Mouse (Mus musculus): ENCODE data around the gene Hoxd8. TPM values are rescaled to one million over a fixed set of nuclear protein-coding genes. Genes with fewer than 3 reads are reported as not detected.

Hoxd8 gene
- total RNA-seq, 2 experiments from 2014 or later = 30.0 to 38.2 TPM

DNA sequence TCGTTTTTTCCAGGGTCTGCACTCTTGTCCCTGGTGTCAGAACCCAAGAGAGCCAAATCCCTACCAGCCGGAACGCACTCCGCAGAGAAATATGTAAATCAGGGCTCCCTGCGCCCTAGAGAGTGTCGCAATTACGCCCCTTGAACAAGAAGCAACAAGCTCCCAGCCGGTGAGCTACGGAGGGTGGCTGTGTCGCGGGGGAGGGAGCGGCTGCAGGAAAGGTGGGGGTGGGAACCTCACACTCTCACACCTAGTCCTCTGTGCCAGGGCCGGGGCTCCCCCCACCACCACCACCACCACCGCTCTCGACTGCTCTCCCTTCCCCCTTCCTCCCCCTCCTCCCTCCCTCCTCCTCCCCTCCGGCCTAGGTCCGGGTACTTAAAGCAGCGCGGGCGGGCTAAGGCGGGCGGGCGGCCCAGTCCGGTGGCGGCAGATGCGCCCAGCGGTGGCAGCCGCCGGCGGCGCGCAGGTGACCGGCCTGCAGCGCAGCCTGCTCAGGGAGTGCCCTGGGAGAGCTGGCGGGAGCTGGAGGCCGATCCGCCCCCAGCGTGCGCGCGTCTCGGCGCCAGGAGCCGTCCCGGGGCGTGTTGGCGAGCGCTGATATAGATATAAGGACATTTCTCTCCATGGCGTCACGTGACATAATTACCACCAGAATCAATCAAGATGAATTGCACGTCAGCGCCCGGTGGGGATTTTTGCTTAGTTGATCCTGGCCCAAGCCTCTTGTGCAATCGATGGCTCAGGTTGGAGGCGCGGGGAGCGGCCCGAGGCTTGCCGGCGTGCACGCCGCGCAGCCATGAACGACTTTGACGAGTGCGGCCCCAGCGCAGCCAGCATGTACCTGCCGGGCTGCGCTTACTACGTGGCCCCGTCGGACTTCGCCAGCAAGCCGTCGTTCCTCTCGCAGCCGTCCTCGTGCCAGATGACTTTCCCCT is 22.6 kb upstream of the Hoxd8 start:
- DNase-seq = no peak
- intact Hi-C loops (cut with DNase I; ENCODE audit: low total_unique reads) = no loop called here

GRCm38 (mm10) chr2:74682796-74683195 is 21.6 kb upstream of the Hoxd8 start:
- no peak for DNase-seq

GRCm38 (mm10) chr2:74683471-74683951 is 20.9 kb upstream of the Hoxd8 start:
- intact Hi-C loops (cut with DNase I; ENCODE audit: low total_unique reads) = no loop called here

More at GRCm38 (mm10) chr2:74682796-74683195, 21.6 kb upstream of the Hoxd8 start:
- intact Hi-C loops (cut with DNase I; ENCODE audit: low total_unique reads) = no loop called here

DNA sequence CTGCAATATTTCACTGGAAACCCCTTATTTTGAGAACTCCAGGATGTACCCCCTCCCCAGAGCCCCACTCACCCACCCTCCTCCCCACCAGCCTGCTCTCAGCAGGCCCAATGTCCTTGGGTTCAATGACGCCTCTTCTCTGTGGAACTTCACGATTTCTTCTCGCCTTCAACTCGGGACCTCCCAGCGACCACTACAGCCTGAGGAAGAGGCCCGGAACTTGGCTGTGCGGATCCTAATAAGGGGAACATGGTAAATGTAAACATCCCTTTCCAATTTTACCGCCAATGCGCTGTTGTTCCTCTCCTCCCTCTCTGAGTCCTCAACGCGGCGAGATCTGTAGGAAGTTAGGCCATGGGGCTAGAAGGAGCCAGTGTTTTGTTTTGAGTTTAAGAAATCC is 20.3 kb upstream of the Hoxd8 start:
- intact Hi-C loops (cut with DNase I; ENCODE audit: low total_unique reads) = no loop called here
- no peak for DNase-seq

More at GRCm38 (mm10) chr2:74683471-74683951, 20.9 kb upstream of the Hoxd8 start:
- DNase-seq = no peak

DNA sequence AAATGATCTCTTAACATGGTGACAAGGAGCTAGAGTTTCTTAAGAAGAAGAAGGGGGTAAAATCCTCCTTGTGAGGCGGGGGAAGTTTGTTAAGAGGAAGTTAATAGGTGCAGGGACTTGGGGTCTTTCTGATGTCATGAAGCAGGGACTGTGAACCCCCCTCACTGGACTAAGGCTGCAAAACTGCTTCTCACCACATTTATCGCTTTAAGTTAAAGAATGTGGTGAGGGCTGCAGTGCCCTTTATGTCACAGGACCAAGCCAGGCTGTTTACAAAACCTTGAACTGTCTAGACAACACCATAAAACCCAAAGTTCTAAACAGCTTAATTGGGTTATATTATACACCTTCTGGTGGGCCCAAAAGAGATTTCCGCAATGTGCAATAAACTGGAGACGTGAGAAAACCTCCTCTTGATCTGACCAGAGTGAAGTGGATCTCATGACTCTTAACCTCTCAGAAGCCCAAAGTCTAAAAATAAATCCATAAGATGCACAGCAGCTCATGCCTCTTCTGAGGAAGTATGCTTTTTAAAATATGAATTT is 19.3 kb upstream of the Hoxd8 start:
- intact Hi-C loops (cut with DNase I; ENCODE audit: low total_unique reads) = no loop called here
- no peak for DNase-seq

DNA sequence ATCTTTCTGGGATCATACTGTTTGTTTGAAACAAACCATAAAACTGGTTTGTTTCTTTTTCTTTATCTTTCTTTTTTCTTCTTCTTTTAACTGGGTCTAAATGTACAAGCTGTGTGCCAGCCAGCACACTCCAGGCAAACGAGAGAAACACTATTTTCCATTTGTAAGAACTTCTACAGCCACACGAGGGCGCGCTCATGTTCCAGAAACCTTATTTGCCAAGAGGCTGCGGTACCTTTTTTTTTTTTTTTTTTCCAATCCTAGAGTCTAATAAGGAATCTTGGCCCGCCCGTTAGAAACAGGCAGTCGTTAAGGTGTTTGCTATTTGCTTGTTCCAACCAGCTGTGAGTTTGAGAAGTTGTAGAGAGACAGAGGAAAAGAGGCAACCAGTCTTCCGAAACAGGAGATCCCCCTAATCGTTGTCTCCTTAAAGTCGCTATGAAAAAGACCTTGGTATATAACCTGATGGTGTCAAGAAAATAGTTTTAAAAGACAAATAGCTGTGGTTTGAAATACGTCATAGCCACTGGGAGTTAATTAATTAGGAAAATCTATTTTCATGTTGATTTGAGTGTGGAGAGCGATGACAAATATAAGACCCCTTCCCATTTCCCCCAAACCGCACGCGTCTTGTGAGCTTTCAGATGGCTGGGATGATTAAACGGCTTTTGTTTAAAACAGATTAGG is 18.0 kb upstream of the Hoxd8 start:
- intact Hi-C loops (cut with DNase I; ENCODE audit: low total_unique reads) = no loop called here
- DNase-seq = no peak

DNA sequence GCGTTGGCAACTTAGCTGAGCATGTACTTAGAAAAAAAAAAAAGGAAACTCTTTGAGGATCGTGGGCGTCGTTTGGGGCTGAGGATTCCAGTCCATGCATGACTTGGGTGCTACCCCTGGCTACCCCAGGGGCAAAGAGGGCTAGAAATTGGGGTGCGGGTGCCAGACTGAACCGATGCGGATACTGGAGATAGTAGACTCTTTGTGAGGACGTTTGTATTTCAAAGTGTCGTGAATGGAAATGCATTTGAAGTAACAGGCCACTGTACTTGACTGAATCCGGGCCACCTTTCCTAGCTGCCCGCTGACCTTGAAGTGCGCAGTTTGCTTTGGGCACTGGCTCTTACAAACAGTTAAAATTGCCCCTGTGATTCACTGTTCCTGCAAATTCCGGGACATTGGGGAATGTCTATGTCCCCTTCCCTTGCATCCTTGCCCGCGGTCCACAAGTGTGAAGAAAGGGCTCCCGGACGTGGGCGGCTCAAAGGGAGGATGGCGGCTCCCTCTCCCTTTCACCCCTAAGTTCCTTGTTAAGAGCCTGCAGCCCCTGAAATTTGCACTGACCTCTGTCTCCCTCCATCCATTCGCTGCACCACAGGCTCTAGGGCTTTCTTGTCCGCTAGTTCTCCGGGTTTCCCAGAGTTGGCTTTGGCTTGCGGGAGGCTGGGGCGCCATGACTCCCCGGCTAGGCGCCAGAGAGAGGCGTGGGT is 17.3 kb upstream of the Hoxd8 start:
- DNase-seq = no peak
- intact Hi-C loops (cut with DNase I; ENCODE audit: low total_unique reads) = no loop called here

- intact Hi-C loops (cut with DNase I; ENCODE audit: low total_unique reads) = no loop called here
- DNase-seq = no peak
Observed at GRCm38 (mm10) chr2:74687698-74688555, 16.5 kb upstream of the Hoxd8 start.

GRCm38 (mm10) chr2:74688795-74689573 is 15.4 kb upstream of the Hoxd8 start:
- intact Hi-C loops (cut with DNase I; ENCODE audit: low total_unique reads) = no loop called here
- no peak for DNase-seq

DNA sequence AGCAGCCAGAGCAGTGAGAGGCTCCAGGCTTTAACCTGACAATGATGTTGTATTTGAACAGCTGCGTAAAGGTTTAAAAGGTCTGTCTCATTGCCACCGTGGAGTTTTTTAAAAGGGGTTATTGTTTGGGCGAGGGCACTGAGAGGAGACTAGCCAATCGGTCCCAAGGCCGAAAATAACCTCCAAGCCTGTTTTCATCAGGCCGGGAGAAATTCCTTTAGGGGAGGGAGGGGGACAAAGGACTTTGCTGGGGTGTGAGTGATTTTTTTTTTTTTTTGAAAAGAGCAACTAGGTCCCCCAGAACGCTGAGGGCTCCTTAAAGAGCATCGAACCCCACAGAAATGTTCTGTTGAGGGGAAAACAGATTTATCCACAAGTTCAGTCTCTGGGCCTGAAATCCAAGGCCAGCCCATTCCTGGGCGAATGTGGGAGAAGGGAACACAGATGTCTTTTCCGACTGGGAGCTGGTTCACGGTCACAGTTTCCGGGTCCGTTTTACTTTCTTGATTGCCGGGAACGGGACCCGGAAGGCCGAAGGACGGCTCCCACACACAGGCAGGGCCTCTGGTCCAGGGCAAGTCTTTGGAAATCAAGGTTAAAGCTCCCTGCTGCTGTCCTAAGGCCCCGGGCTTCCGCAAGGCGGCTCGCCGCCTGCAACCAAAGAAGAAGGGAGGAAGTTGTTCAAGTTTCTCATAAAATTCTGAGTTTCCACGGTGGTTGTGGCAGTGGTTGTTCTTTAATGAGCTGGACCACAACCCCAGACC is 14.7 kb upstream of the Hoxd8 start:
- no peak for DNase-seq
- intact Hi-C loops (cut with DNase I; ENCODE audit: low total_unique reads) = no loop called here

DNA sequence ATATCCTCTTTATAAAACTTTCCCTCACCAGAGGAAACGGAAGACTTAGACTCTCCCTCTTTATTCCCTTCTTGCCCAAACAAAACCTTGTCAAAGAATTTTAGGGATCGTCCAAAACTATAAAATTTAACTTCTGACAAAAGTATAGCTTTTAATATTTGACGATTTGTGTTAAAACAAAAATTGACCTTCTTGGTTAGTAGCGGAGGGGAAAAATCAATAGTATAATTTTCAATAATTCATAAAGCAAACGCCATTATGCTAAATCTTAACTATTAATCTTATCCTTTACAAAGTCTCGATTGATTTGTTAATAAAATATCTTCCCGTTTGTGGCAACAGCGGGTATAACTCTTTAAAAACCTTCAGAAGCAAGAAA is 14.1 kb upstream of the Hoxd8 start:
- no peak for DNase-seq
- intact Hi-C loops (cut with DNase I; ENCODE audit: low total_unique reads) = no loop called here

DNA sequence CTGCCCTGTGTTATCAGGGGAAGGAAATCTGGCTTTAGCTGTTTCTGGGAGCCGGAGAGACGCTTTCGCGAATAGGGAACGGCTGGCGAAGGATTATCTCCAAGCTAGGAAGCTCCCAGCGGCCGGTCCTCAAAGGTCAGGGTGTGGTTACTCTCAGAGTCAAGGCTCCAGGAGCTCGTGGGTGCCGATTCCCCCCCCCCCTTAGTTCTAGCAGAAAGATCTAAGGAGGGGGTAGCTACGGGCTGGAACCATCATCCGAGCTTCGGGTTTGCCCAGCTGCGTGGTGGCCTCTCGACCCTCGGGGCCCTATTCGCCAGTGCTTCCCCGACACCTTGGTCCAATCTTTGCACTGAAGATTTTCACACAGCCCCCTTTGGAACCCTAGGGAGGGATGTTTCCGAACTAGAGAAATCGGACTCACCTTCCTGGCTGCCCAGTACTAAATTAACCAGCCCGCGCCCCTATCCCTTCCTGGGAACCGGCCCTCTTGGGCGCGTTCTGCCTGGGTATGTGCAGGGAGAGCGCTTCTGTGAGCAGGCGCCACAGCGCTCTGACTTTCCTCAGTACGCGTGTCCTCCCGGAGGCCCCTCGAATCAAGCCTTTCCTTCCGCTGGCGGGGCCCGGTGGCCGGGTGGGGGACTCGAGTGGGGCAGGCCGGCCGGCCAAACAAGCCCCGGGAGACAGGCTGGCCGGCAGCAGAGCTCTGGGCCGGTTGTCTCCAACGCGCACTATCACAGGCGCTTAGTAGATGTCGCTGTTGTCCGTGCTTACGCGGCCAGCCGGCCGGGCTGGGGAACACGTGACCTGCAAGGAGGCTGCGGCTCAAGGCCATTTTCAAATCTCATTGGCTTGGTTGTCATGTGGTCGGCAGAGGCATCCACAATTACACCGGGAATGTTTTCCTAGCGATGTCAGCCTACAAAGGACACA is 13.1 kb upstream of the Hoxd8 start, which contains the start of gene Hoxd10:
Gene Hoxd10 (plus strand): TSS at position 903 of the 930 bp plus-strand sequence.
- peak; percentile 84 for DNase-seq
- intact Hi-C loops (cut with DNase I; ENCODE audit: low total_unique reads) = no loop called here

GRCm38 (mm10) chr2:74691995-74692807 is 12.2 kb upstream of the Hoxd8 start:
- intact Hi-C loops (cut with DNase I; ENCODE audit: low total_unique reads) = no loop called here
- DNase-seq = no peak

DNA sequence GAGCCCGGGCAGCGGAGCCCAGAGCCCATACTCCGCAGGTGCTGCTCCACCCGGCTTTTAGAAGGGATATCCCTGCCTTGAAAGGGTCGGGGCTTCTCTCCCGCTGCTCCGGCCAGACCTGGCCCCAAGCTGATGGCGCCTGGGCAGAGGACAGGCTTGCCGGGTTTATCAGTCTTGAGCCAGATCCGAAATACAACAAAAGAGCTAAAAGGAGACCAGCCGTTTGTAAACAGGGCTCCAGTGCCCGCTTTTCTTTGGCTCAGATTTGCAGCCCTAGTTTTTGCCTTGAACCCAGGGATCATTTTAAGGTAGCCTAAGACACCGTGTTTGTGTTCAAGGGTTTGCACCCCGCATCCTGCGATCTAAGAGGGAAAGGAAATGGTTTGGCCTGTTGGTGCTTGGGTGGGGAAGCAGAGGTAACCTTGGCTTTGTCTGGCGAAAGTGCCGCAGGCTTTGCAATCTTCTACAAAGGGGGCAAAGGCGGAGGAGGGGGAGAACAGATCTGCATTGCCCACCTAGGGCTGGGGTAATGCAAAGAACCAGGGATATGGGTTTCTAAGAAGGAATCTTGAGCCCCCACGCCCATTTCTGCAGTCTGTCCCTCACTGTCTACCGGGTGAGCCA is 11.5 kb upstream of the Hoxd8 start:
- no peak for DNase-seq
- intact Hi-C loops (cut with DNase I; ENCODE audit: low total_unique reads) = no loop called here

DNA sequence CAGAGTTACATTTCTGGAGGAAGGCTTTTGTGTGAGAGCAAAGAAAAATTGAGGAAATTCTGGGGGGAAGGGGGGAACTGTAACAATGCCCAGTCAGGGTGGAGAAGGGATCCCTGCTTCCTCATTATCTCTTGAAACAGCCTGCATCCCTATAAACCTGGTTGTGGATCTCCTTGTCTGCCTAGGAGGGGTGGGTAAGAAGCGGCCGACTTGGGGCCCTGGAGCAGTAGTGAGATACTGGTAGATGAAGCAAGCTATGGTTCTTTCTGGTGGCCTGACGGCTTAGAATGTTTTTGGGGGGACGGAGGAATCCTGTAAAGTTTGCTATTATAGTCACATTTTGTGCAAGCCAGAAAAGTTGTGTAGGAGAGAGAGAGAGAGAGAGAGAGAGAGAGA is 11.0 kb upstream of the Hoxd8 start:
- no peak for DNase-seq
- intact Hi-C loops (cut with DNase I; ENCODE audit: low total_unique reads) = no loop called here
